Mouse (Mus musculus) left cerebral cortex, postnatal 14 days (tissue): ENCODE results near the gene Hand1. TPM values are rescaled to one million over a fixed set of nuclear protein-coding genes. Genes with fewer than 3 reads are reported as not detected.

Experiments
- DNase-seq, 2 experiments: peaks; one replicate each; pipeline ENCODE4 v3.0.0; 2021 to 2022; ENCODE audit warnings: low spot score in 2 of 2, mixed read lengths in 1 of 2
- intact Hi-C: fragments of 180-260 bp; cut with DNase I; formaldehyde crosslinking; loops from one replicate; pipeline ENCODE4 v1.15.1; 2025
- total RNA-seq, 2 experiments: library from RNA; stranded (reverse); gene quantifications; 2 replicates each; pipeline ENCODE4 v1.2.3; 2021

Hand1 gene
- total RNA-seq, 2 experiments from 2014 or later, result not detected

DNA sequence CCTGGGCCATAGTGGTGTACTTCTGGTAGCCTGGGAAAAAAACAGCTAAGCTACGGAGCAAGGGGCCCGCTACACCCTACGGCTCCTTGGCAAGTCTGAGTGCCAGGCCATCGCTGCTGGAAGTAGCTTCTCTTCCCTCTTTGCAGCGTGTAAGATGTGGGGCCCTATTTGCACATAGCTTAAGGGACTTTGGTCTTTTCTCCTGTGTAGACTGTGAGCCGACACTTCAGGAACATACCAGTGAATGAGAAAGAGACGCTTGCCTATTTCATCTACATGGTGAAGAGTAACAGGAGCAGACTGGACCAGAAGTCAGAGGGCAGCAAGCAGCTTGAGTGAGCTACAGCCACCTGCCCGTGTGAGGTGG lies 22.9 kb downstream of the Hand1 start:
- intact Hi-C loops, result no loop called here

DNA sequence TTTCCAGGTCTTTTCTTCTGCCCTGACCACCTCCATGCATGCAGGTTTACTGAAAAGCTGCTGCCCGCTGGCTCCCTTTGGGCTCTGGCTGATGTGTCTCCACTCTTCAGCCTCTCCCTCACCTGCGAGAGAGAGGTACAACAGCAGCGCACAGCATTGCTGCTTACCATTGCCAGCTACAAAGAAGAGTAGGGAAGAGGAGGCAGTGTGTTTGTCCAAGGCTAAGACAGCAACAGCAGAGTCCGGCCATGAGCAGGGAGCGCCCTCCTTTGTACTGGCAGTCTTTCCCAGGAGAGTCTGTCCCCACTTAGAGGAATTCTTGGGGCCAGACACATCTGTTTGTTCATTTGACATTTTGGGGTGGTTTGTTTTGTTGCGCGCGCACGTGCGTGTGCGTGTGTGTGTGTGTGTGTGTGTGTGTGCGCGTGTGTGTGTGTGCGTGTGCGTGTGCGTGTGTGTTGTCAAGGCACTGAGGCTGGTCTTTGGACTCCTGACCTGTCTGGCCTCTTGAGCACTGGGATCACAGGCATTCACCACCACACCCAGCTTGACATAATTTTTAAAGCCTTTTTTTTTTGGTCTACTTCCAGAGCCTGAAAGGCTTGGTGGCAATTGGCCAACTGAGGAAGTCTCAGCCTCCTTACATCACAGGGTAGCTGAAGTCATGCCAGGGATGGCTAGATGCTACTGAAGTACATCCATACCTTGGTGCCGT lies 23.4 kb downstream of the Hand1 start:
- intact Hi-C loops, result no loop called here
- DNase-seq, result no peak

More for the DNA sequence above, 22.9 kb downstream of the Hand1 start:
- no peak for DNase-seq

DNA sequence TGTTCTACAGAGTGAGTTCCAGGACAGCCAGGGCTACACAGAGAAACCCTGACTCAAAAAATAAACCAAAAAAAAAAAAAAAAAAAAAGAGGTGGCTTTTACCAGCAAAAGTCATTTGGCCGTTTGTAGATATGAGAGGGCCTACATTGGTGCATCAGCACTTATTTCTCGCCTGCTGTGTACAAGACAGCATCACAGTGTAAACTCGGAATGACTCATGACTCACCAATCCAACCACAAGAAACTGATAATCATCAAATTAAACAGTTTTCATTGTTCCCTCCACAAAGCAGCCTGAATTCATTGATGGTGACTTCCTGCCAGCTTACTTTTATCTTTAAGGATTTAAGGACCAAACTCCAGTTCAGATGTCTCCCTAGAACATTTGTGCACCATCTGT lies 27.6 kb downstream of the Hand1 start:
- no peak for DNase-seq
- intact Hi-C loops, result no loop called here

DNA sequence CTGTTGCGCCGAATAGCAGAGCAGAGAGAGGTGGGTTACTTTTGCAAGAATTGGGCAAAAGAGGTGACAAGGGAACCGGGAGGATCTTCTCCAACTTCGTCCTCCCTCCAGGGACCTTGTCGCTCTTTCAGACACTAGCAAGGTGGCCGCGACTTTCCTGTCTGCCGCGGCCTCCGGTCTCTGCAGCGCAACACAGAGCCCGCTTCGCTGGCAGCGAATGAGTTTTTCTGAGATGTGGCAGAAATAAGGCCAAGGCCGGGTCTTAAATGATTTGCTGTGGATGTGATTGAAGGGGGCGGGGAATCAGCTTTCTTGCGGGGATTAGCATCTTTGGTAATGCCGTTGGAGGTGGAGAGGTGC lies 30.1 kb downstream of the Hand1 start:
- no peak for DNase-seq
- intact Hi-C loops, result no loop called here

DNA sequence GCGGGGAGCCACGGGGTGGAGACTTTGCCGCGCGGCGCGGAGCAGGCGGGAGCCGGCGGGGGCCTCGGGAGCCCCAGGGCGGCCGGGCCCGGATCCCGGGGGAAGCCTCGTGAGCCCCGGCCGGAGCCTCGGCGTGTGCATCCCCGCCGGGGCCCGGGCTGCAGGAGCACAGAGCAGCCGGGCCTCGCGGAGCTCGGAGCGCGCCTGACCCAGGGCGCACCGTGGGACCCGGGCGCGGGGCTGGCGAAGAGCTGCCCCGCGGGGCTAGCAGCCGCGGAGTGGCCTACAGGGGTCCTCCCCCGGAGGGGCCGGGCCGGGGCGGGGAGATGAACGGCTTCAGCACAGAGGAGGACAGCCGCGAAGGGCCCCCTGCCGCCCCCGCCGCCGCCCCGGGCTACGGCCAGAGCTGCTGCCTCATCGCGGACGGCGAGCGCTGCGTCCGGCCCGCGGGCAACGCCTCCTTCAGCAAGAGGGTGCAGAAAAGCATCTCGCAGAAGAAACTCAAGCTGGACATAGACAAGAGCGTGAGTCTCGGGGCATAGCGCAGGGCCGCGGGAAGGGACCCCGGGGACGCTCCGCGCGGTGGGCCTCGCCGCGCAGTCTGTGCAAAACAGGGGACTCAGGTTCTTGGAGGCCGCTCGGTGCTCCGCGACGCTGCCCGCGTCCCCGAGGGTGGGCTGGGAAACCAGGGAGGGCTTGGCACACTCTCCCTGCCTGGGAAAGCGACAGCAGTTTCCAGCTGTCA lies 30.7 kb downstream of the Hand1 start:
- DNase-seq, result peak in 1 of 2 experiments; percentile 31
- intact Hi-C loops, result no loop called here

DNA sequence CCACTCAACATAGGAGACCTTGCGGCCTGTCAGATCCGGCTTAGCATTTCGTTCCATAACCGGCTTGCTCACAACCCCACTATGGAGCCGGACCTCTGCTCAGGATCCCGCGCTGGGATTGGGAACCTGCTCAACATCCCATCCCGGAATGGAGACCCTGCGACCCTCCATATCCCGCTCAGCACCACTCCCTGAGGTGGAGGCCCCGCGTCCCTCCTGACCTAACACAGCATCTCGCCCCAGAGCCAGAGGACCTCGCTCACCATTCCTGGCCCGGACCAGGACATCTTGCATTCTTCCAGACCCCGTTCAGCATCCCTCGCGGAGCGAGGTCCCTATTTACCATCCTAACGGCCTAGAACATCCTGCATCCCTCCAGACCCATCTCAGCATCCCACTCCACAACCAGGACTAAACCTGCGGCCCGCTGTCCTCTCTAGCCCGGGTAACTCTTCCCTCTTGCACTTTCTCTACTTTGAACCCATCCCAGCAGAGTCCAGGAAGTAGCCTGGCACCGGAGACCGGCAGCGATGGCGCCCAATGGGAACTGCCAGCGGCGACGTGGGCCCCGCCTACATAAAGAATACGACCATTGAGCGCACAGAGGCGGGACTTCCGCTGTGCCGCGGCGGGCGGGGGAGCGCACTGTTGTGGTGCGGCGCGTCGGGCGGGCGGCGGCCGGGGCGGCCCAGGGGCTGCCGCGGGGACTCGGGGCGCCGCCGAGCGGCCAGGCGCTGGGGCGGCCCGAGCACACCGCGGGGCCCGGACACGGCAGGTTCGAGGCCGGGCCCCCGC lies 31.4 kb downstream of the Hand1 start, which contains the start of gene Sap30l:
TSS of gene Sap30l (plus strand) at position 667 of the 795 bp plus-strand sequence.
- DNase-seq, result peak; percentile 96 to 97
- intact Hi-C loops, result no loop called here

DNA sequence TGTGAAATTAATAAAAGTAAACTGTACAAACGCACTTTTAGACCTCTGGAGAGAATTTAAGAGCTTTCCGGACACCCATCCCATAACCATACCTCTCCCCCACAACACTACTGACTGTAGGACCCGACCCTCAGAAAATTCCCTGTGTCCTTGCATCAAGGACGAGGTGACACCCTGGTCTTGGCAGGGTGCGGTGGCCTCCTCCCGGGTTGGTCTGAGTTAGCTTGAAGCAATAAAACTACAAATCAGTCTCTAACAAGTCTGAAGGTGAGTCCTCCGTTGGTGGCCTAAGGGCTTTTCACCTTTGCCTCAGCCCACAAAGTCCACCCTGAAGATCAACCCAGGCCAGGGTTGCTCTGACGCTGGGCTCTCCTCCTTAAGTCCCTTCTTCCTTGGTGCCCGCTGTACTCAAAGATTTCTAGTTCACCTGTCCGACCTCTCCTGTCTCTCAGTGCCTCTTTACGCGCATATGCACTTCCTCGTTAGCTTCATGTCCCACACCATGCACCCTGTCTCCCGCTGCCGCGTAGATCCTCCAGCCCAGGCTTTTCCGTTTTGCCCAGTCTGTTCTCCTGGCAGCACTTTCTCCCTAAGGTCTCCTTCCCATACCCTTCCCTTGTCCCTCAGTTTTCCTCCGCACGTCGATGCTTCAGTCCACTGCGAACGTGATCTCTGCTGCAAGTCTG lies 32.2 kb downstream of the Hand1 start:
- DNase-seq, result no peak
- intact Hi-C loops, result no loop called here

DNA sequence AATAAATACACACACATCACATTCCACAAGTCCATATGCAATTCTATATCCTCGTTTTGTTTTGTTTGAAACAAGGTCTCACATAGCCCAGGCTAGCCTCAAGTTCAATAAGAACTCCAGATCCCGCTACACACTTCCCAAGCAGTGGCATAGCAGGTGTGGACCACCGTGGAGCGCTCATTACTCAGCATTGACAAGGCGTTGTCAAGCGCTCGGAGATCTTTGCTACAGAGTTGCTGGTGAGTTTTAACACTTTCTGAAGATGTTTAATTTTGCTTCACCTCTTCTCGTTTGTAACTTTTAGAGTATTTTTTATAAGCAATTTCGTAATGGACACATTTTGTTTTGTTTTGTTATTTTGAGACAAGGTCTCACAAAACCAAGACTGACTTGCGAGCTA lies 33.2 kb downstream of the Hand1 start:
- intact Hi-C loops, result no loop called here
- DNase-seq, result no peak

DNA sequence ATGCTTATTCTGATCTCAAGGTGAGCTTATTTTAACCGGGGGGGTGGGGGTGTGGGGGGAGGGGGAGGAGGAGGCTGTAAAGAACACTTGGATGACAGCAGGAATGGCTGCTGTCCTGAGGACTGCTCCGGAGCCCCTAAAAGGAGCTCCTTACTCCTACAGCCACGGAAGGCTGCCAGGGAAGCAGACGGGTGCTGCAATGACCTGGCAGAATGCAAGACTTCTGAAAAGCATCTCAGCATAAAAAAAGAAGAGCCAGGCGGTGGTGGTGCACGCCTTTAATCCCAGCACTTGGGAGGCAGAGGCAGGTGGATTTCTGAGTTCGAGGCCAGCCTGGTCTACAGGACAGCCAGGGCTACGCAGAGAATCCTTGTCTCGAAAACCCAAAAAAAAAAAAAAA lies 34.8 kb downstream of the Hand1 start:
- intact Hi-C loops, result no loop called here
- no peak for DNase-seq

DNA sequence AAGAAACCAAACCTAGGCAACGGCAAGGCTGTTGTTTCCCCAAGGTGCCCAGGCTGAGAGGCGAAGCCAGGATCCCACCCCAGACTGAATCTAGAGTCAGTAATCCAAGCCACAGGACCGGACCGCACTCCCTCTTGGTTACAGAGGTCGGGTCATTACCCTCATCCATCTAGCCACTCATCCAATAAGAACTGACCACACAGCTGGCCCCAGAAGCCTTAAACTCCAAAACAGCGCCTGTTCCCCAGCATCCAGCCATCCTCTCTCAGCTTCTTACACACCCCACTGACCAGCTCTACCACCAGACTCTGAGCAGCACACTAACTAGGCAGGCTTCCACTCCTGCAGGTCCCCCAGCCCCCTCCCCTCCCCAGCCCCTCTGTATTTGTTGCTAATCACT lies 37.5 kb downstream of the Hand1 start:
- intact Hi-C loops, result no loop called here
- no peak for DNase-seq

DNA sequence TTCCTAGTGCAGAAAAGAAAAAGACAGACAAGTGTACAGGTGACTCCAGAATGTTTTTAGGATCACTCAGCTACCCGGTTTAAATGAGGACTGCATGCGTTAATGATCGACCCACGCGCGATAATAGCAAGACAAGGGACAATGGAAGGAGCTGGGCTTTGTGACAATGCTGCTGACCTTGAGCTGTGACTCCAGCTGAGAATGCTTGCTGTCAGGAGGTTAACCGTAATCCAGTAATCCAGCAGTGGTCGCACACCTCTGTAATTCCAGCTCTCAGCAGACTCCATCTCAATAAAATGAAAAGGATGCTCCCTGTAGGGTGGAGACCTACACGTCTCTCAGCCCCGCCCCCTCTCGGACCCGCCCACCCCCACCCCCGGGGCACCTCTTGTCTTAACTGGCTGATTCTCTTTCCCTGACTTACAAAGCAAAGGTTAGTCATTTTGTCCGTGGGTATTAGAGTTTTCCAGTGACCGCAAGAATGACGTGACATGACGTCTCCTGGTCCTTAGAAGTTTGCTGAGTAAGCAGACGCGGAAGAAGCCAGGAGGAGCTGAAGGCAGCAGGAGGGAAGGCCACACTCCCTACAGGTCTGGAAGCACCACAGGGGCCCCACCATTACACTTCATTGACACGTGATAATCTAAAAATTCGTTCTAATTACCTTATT lies 41.6 kb downstream of the Hand1 start:
- DNase-seq, result no peak
- intact Hi-C loops, result no loop called here

DNA sequence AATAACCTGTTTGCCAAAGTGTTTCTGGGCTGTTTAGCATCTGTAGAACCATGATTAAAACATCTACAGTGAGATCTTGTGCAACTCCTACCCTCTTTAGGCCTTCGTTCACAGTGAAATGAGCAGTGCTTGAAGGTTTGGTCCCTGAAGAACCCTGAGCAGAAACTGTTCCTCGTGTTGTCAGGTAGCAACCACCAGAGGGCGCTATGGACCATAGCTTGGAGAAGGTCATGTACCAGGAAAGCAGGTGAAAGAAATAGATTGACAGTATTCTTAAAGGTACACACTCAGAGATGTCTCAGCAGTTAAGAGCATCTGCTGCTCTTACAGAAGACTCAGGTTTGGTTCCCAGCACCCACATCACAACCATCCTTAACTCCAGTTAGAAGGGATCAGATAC lies 44.7 kb downstream of the Hand1 start:
- no peak for DNase-seq
- intact Hi-C loops, result no loop called here

DNA sequence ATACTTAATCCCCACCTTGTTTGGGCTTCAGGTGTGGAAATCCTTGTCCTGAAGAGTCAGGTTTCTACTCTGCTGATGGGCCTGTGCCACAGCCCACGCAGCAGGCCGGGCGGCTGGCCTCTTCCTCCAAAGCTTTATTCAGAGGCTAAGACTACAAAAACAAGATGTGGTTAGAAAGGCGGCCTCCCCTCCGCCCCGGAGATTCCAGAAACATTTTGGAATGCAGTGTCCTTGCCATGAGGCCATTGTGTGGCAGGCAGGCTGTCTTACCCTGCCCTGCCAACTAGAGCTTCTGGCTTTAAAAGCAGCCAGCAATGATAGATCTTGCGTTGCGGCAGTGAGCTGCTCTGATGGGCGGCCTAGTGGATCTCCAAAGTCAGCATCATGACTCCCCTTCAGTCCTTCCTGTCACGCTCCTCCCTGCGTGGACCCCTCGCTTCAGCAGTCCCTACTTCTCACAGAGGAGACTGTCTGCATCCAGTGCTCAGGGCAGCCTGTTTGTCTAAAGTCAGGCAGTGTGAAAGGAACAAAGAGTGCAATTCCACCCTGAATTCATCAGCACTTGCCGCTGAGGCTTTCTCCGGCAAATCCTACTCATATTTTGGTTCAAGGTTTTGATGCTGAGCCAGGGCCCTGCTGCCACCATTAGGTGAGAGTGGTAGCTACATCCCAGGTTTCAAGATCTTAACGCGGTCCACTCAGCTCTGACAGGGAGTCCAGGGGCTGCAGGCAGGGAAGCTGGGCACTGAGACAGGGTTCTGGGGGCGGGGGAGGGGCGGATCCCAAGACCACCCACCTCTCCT lies 45.8 kb downstream of the Hand1 start:
- DNase-seq, result peak; percentile 70 to 71
- intact Hi-C loops, result no loop called here

DNA sequence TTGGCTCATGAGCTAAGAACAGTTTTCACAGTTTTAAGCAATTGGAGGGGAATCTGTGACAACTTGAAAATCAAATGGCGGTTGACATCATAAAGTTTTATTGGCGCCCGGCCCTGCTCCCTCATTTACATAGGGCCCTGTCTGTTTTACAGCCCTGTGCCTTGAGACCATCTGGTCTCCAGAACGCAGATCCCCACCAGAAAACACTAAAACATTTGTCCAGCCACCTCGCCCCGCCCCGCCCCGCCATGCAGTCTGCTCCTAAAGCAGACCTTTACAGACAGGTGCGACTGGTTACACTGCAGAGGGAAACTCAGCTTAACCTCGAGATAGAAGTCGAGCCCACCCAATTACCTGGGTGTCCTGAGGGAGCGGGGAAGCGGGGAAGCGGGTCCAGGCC lies 52.8 kb downstream of the Hand1 start:
- intact Hi-C loops, result loop anchor here (2.0 to 5.0 kb wide), 2 partner anchors 133 to 305 kb away; partner anchors contain the start of gene Galnt10
- DNase-seq, result no peak

Other genes with a start within 250 kb of the Hand1 start
- 1 to 10 TPM; 7.6 to 8.8 TPM for gene Galnt10, start 187.4 kb downstream of the Hand1 start, total RNA-seq
- gene Sap30l, start 31.2 kb downstream of the Hand1 start, total RNA-seq, result 10 to 100 TPM; 43.8 to 47.8 TPM
- 10 to 100 TPM; 86.2 to 86.3 TPM for gene Larp1, start 176.2 kb upstream of the Hand1 start, total RNA-seq